Mouse (Mus musculus) stomach, embryonic 16.5 days (tissue): ENCODE data around the gene Gm9945. TPM values are rescaled to one million over a fixed set of nuclear protein-coding genes. Genes with fewer than 3 reads are reported as not detected.

ENCODE experiments used
- ATAC-seq: fragments of 200-750 bp; cut with Nextera tagmentation; 2 replicates; pipeline ENCODE4 v1.8.0; 2017; ENCODE audit warnings: moderate number of reproducible peaks, moderate TSS enrichment; ENCODE audit not compliant: insufficient read depth, low FRiP score
- H3K27ac ChIP-seq: fragments of 300-500 bp; sonication (generic); 2 replicates; pipeline ENCODE4 v1.5.1; 2014; ENCODE audit warnings: low read length
- H3K27me3 ChIP-seq: fragments of 300-500 bp; sonication (generic); 2 replicates; pipeline ENCODE4 v1.6.1; 2014; ENCODE audit warnings: low read length, control low read depth, mixed read lengths; ENCODE audit not compliant: control insufficient read depth, insufficient read depth
- H3K36me3 ChIP-seq: fragments of 300-500 bp; sonication (generic); 2 replicates; pipeline ENCODE4 v1.6.1; 2014; ENCODE audit warnings: low read length; ENCODE audit not compliant: control insufficient read depth, insufficient read depth
- H3K4me1 ChIP-seq: fragments of 300-500 bp; sonication (generic); 2 replicates; pipeline ENCODE4 v1.6.1; 2014; ENCODE audit warnings: low read length, control low read depth, mixed read lengths; ENCODE audit not compliant: control insufficient read depth, insufficient read depth
- H3K4me2 ChIP-seq: fragments of 300-500 bp; sonication (generic); 2 replicates; pipeline ENCODE4 v1.6.1; 2014; ENCODE audit warnings: low read depth, low read length, mixed read lengths
- H3K4me3 ChIP-seq: fragments of 300-500 bp; sonication (generic); replicated peaks from 2 replicates; pipeline ENCODE4 v1.5.1; 2014; ENCODE audit warnings: mild to moderate bottlenecking, low read length
- H3K9ac ChIP-seq: fragments of 300-500 bp; sonication (generic); 2 replicates; pipeline ENCODE4 v1.6.1; 2014; ENCODE audit warnings: low read length
- H3K9me3 ChIP-seq: fragments of 300-500 bp; sonication (generic); replicated peaks from 2 replicates; pipeline ENCODE4 v1.6.1; 2016; ENCODE audit warnings: low read length, control low read depth; ENCODE audit not compliant: control insufficient read depth
- WGBS: fragments of 180-500 bp; shearing (Covaris S2); extraction: QIAGEN DNeasy Blood & Tissue Kit; methylation state at CpG from one replicate; pipeline ENCODE4 v1.1.7; 2014; 5-methylcytosine and 5-hydroxymethylcytosine counted together
- polyA plus RNA-seq: library from polyadenylated mRNA; unstranded; fragments of >200 nt; fragmentation: Nextera tagmentation; extraction: Ambion mirVana; gene quantifications from 2 replicates; pipeline ENCODE4 v1.2.1, GENCODE M21; 2015

Gene Gm9945
- polyA plus RNA-seq, 1 experiment from 2014 or later = not detected

DNA sequence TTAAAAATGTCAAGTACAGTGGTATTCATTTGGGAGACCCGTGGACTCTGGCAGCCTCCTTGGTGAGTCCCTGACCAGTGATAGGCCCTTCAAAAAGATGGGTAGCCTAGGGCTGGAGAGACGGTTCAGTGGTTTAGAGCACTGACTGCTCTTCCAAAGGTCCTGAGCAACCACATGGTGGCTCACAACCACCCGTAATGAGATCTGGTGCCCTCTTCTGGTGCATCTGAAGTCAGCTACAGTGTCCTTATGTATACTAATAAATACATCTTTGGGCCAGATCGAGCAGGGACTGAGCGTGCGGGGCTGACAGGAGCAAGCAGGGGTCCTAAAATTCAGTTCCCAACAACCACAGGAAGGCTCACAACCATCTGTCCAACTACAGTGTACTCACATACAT is 36.1 kb upstream of the Gm9945 start:
- no peak overlapping the region for H3K4me2 ChIP-seq
- ATAC-seq = no peak

DNA sequence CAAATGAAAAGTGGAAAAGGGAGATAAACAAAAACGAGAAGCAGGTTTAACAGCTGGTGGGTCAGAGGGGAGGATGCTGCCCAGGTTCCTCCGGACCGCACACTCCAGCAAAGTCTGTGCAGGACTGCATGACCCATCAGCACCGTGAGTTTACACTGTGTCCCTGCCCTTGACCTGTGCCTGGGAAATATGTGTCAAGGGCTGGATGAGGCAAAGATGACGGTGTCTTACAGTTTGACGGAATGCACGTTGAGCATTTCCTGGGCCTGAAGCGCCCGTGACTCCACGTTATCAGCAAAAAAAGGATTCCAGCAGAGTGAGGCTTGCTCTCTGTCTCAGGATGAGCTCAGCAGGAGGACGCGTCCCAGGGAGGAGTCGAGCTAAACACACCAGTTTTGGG is 34.4 kb upstream of the Gm9945 start:
- no peak for ATAC-seq
- WGBS = 56% methylated on average over 13 of the region's 13 CpGs
- no peaks in the 10 kb centered on the region for H3K9me3 ChIP-seq

More for the DNA sequence above, 36.1 kb upstream of the Gm9945 start:
- Histone ChIP-seq H3K27me3 (no peaks in the 10 kb centered on the region), H3K4me1 (no peaks in the 10 kb centered on the region), H3K4me3 (no peak overlapping the region), H3K9ac (no peak overlapping the region), H3K9me3 (no peaks in the 10 kb centered on the region), H3K27ac (no peak overlapping the region), H3K36me3 (no peaks in the 10 kb centered on the region)
- WGBS = 35% methylated on average over 6 of the region's 6 CpGs

DNA sequence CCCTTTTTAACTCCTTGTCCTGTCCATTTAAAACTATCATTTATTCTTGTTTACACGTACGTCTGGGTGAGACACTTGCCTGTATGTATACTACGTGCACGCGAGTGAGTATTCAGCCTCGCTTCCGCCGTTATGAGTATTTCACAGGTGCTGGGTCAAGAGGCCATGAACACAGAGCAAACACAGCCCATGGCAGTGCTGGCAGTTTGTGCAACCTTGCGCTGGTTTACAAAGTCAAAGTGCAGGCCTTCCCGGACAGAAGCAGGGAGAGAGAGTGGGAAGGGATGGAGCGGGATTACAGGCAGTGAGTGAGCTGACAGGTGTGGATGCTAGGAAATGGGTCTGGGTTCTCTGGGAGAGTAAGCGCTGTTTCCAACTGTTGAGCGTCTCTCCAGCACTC is 33.8 kb upstream of the Gm9945 start:
- Histone ChIP-seq H3K27ac (no peak overlapping the region), H3K9me3 (no peaks in the 10 kb centered on the region), H3K27me3 (no peaks in the 10 kb centered on the region), H3K36me3 (no peaks in the 10 kb centered on the region), H3K4me3 (no peak overlapping the region), H3K4me2 (no peak overlapping the region), H3K4me1 (0 out of 2 replicates have a peak, but pooled peaks cover 2% of the 10 kb centered on the region), H3K9ac (no peak overlapping the region)
- 62% methylated on average over 13 of the region's 13 CpGs for WGBS
- 0 out of 2 replicates have a peak, but pooled peaks have one; percentile 15 for ATAC-seq

More for the DNA sequence above, 34.4 kb upstream of the Gm9945 start:
- Histone ChIP-seq H3K4me3 (no peak overlapping the region), H3K4me2 (no peak overlapping the region), H3K27ac (no peak overlapping the region), H3K36me3 (no peaks in the 10 kb centered on the region), H3K4me1 (no peaks in the 10 kb centered on the region), H3K27me3 (no peaks in the 10 kb centered on the region), H3K9ac (no peak overlapping the region)

DNA sequence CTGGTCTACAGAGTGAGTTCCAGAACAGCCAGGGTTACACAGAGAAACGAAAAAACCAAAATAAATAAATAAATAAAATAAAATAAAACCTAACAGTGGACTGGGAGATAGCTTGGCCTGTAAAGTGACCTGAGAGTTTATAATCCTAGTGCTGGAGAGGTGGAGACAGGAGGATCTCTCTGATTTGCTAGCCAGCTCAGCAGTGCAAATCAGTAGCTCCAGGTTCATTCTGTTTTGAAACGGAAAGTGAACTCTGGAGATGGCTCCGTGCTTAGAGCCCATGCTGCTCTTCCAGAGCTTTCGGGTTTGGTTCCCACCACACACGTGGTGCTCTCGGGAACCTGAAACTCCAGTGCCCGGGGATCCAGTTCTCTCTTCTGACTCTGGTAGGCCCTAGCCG is 32.0 kb upstream of the Gm9945 start:
- Histone ChIP-seq H3K27ac (no peak overlapping the region), H3K27me3 (no peaks in the 10 kb centered on the region), H3K4me3 (no peak overlapping the region), H3K4me1 (0 out of 2 replicates have a peak, but pooled peaks cover 2% of the 10 kb centered on the region), H3K4me2 (no peak overlapping the region), H3K9ac (no peak overlapping the region), H3K36me3 (no peaks in the 10 kb centered on the region), H3K9me3 (no peaks in the 10 kb centered on the region)
- 83% methylated on average over 8 of the region's 8 CpGs for WGBS
- ATAC-seq = no peak

DNA sequence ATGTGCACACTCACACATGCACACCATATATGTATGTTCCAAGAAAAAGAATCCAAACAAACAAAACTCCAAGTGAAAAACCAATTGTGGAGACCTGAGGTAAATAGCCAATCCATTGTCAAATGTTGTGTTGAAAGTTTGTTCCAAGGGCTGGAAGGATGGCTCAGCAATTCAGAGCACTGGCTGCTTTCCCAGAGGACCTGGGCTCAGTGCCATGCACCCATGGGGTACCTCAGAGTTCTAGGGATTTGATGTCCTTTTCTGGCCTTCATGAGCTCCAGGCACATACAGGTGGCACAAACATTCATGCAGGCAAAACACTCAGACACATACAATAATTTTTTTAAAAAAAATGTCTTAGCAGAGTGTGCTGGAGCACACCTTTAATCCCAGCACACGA is 31.4 kb upstream of the Gm9945 start:
- Histone ChIP-seq H3K4me3 (no peak overlapping the region), H3K4me1 (0 out of 2 replicates have a peak, but pooled peaks cover 2% of the 10 kb centered on the region), H3K9ac (no peak overlapping the region), H3K36me3 (no peaks in the 10 kb centered on the region), H3K4me2 (no peak overlapping the region), H3K27me3 (no peaks in the 10 kb centered on the region), H3K9me3 (no peaks in the 10 kb centered on the region), H3K27ac (no peak overlapping the region)
- 63% methylated on average over 1 of the region's 1 CpGs for WGBS
- no peak for ATAC-seq

DNA sequence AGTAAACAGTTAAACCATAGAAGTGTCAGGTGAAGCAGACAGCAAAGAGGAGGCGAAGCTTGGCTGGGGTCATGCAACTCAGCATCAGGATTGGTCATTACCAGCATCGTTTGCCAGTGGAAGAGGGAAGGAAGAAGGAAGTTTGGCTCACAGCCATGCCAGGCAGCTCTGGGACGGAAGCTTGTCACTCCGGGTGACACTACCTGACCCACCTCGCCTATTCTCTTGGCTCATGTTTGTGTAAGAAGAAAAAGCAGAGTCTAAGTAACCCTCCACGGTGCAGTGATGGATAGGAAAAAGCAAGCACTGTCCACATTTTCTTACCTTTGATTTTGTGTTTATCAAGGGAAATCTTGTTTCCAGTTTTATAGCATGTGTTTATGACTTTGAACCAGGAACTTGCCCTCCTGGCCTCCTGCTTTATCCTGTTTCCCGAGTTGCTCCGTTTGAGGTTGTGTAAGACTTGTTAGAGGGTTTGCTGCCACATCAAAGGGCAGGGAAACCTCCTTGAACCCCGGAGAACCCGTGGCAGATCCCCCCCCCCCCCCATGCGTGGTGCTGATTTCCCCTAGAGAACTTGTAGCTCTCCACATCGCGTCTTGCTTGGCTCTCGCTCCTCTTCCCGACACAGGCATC is 29.8 kb upstream of the Gm9945 start:
- H3K9me3 ChIP-seq = no peaks in the 10 kb centered on the region
- H3K27me3 ChIP-seq = no peaks in the 10 kb centered on the region
- no peak overlapping the region for H3K9ac ChIP-seq
- H3K4me3 ChIP-seq = no peak overlapping the region
- WGBS = 45% methylated on average over 15 of the region's 15 CpGs
- H3K4me2 ChIP-seq = no peak overlapping the region
- H3K4me1 ChIP-seq = 0 out of 2 replicates have a peak, but pooled peaks cover 2% of the 10 kb centered on the region
- ATAC-seq = no peak
- no peaks in the 10 kb centered on the region for H3K36me3 ChIP-seq
- H3K27ac ChIP-seq = no peak overlapping the region

DNA sequence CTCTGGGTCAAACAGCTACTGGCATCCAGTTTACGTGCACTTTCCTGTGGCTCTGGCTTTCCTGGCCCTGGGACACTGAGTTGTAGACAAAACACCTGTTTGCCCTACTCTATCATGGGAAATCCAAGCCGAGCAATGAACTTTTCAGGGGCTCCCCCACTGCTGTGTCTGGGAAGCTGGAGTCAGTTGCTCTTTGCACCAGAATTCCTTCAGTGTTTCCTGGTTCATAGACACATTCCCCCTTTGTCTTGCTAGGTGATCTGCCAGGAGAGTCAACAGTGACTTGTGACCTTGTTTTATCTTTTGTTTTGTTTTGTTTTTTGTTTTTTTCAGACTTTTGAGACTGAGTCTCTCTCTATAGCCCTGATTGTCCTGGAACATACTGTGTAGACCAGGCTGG is 28.6 kb upstream of the Gm9945 start:
- Histone ChIP-seq H3K27ac (no peak overlapping the region), H3K9me3 (no peaks in the 10 kb centered on the region), H3K4me3 (no peak overlapping the region), H3K36me3 (no peaks in the 10 kb centered on the region), H3K9ac (no peak overlapping the region), H3K27me3 (no peaks in the 10 kb centered on the region), H3K4me2 (no peak overlapping the region), H3K4me1 (0 out of 2 replicates have a peak, but pooled peaks cover 2% of the 10 kb centered on the region)
- ATAC-seq = no peak
- 51% methylated on average over 2 of the region's 2 CpGs for WGBS

DNA sequence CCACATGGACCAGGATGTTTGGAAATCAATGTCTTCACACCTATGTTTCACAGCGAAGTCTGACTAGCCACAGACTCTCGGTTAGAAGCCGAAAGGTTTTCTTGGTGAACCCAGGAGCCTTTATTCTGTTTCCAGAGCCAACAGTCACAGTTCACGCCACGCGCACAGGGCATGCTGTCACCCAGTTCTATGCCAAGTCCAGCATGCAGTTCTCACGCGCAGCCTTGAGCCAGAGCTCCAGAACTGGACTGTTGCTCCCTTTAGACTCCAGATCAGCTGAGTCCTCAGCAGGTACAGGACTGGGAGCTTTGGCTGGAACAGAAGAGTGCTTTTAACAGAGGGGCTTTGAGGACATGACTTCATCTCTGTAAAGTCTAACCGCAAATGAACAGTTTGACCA is 27.6 kb upstream of the Gm9945 start:
- 95% methylated on average over 9 of the region's 9 CpGs for WGBS

DNA sequence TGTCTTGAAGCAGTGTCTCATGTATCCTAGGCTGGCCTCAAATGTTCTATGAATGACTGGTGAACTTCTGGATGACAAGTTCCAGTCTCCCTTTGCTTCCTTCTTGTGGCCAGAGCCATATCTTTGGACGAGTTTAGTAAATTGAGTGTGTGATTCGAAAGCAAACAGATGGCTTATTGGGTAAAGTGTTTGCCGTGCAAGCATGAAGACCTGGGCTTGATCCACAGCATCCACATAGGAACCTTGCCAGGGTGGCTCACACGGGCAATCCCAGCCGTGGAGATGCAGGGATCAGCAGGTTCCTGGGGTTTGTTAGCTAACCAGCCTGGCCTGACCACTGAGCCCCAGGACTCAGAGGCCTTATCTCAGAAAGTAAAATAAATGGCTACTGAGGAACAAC is 26.9 kb upstream of the Gm9945 start:
- no peak overlapping the region for H3K9ac ChIP-seq
- H3K27me3 ChIP-seq = no peaks in the 10 kb centered on the region
- 0 out of 2 replicates have a peak, but pooled peaks cover 6% of the 10 kb centered on the region for H3K4me1 ChIP-seq
- ATAC-seq = no peak
- no peaks in the 10 kb centered on the region for H3K9me3 ChIP-seq
- H3K27ac ChIP-seq = no peak overlapping the region
- no peaks in the 10 kb centered on the region for H3K36me3 ChIP-seq
- H3K4me3 ChIP-seq = no peak overlapping the region
- H3K4me2 ChIP-seq = no peak overlapping the region
- WGBS = 69% methylated on average over 5 of the region's 5 CpGs

More for the DNA sequence above, 27.6 kb upstream of the Gm9945 start:
- H3K27me3 ChIP-seq = no peaks in the 10 kb centered on the region
- H3K9me3 ChIP-seq = no peaks in the 10 kb centered on the region
- no peak overlapping the region for H3K4me2 ChIP-seq
- no peak for ATAC-seq
- 0 out of 2 replicates have a peak, but pooled peaks cover 5% of the 10 kb centered on the region for H3K4me1 ChIP-seq
- H3K36me3 ChIP-seq = no peaks in the 10 kb centered on the region
- no peak overlapping the region for H3K4me3 ChIP-seq
- H3K9ac ChIP-seq = no peak overlapping the region
- no peak overlapping the region for H3K27ac ChIP-seq
